Mouse (Mus musculus) T-helper 2 cell (primary cell): ENCODE data around the gene Atcay.

Experiments
- in situ Hi-C: fragments of 300-600 bp; cut with MboI, MseI; formaldehyde crosslinking; loops from one replicate; pipeline ENCODE4 v1.15.1; 2025; ENCODE audit warnings: high pct_unique_total_duplicates

Atcay gene

GRCm38 (mm10) chr10:81230438-81231332, at the start of gene Atcay:
Gene Atcay, minus strand, starts transcription at chr10:81230833.
- in situ Hi-C loops = no loop called here

- in situ Hi-C loops = no loop called here
These were observed 48.9 kb upstream of the Atcay start for GRCm38 (mm10) chr10:81279496-81279895.

- in situ Hi-C loops = no loop called here
These were observed 47.0 kb upstream of the Atcay start for GRCm38 (mm10) chr10:81277676-81278075.

GRCm38 (mm10) chr10:81273842-81274241, 43.2 kb upstream of the Atcay start:
- in situ Hi-C loops = no loop called here

GRCm38 (mm10) chr10:81272356-81272755, 41.7 kb upstream of the Atcay start:
- in situ Hi-C loops = no loop called here

GRCm38 (mm10) chr10:81268643-81269412, 38.2 kb upstream of the Atcay start:
- in situ Hi-C loops = no loop called here

- in situ Hi-C loops = no loop called here
These were observed 37.4 kb upstream of the Atcay start for GRCm38 (mm10) chr10:81268056-81268455.

- in situ Hi-C loops = no loop called here
These were observed 35.8 kb upstream of the Atcay start, which contains the start of the genes Mrpl54 and Apba3 for GRCm38 (mm10) chr10:81266211-81267105. Gene Mrpl54, minus strand, starts transcription at chr10:81266934. Gene Apba3, plus strand, starts transcription at chr10:81266960.

- in situ Hi-C loops = no loop called here
These were observed 34.9 kb upstream of the Atcay start for GRCm38 (mm10) chr10:81265540-81265939.

GRCm38 (mm10) chr10:81261025-81261424, 30.4 kb upstream of the Atcay start:
- in situ Hi-C loops = no loop called here

- in situ Hi-C loops = no loop called here
These were observed 28.7 kb upstream of the Atcay start for GRCm38 (mm10) chr10:81259225-81259884.

- in situ Hi-C loops = no loop called here
These were observed 26.8 kb upstream of the Atcay start for GRCm38 (mm10) chr10:81257158-81258039.

- in situ Hi-C loops = no loop called here
These were observed 24.3 kb upstream of the Atcay start for GRCm38 (mm10) chr10:81254886-81255285.

- in situ Hi-C loops = no loop called here
These were observed 22.1 kb upstream of the Atcay start, which contains the start of gene Matk for GRCm38 (mm10) chr10:81252424-81253419. Gene Matk, plus strand, starts transcription at chr10:81252935.

GRCm38 (mm10) chr10:81249442-81249841, 18.8 kb upstream of the Atcay start:
- in situ Hi-C loops = no loop called here

- in situ Hi-C loops = no loop called here
These were observed 17.2 kb upstream of the Atcay start for GRCm38 (mm10) chr10:81247804-81248203.

GRCm38 (mm10) chr10:81245166-81245565, 14.5 kb upstream of the Atcay start:
- in situ Hi-C loops = no loop called here

- in situ Hi-C loops = no loop called here
These were observed 14.0 kb upstream of the Atcay start for GRCm38 (mm10) chr10:81244595-81244994.

- in situ Hi-C loops = no loop called here
These were observed 13.5 kb upstream of the Atcay start for GRCm38 (mm10) chr10:81244146-81244545.
